Mouse (Mus musculus): ENCODE measurements at regions not wholly inside any gene's neighbourhood (a gene's known extent, or its start where the extent isn't known, plus 50 kb on each side); places are given as distances from the start of the nearest gene placed in this dataset.

DNA sequence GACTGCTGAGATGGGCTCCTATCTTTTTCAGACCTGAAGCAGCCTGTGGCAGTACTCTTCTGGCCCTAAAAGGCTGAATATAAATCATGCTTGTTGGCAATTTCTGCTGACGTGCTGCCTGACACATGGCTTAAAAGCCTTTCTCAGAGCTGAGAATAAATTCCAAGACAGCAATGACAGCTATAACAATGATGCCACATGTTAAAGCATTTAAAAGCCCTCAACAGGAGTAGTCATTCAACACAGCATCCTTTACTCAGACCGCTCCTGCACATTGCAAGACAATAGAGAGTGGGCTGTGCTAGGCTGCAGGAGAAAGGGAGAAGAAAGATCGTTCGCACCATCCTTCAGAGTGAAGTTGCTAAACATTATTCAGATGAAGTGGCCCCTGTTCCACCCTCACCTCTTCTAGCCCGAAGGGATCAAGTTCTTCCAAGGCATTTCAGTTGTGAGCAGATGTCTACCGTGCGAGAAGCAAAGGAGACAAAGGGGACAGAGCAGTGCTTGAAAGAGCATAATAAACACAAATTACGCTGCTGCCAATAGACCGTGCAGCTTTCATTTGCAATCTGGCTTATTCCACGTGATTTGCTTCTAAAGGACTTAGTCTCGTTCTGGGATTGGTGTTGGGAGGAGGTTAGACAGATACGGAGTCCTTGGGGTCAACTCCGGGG lies 275.1 kb upstream of the Acvr2a start:
- ATAC-seq (ENCODE audit: low FRiP score, low TSS enrichment) (no peak), DNase-seq (ENCODE audit: low spot score) (no peak)
- Histone ChIP-seq H3K27me3 (ENCODE audit: control insufficient read depth, insufficient read depth, low read length) (no peaks in the 10 kb centered on the region), H3K9ac (ENCODE audit: low read length) (no peak overlapping the region), H3K4me3 (ENCODE audit: low read depth, low read length) (no peak overlapping the region), H3K9me3 (ENCODE audit: control insufficient read depth, low read length) (no peaks in the 10 kb centered on the region), H3K4me2 (replicated peaks; ENCODE audit: low read depth) (no peak overlapping the region), H3K36me3 (ENCODE audit: control insufficient read depth, insufficient read depth, low read length) (no peaks in the 10 kb centered on the region), H3K27ac (replicated peaks) (no peak overlapping the region), H3K4me1 (replicated peaks; ENCODE audit: control insufficient read depth, insufficient read depth) (no peaks in the 10 kb centered on the region)
- WGBS, result 51% methylated on average over 13 of the region's 13 CpGs
- TF ChIP-seq EP300 (optimal IDR thresholded peaks at IDR 0.05), result no peak
- no peak for TF ChIP-seq CTCF (IDR thresholded peaks at IDR 0.05; ENCODE audit: low read depth)

- no peaks in the 10 kb centered on the region for H3K9me3 ChIP-seq (ENCODE audit: control insufficient read depth, low read length)
- TF ChIP-seq CTCF (IDR thresholded peaks at IDR 0.05; ENCODE audit: low read depth) (no peak), EP300 (optimal IDR thresholded peaks at IDR 0.05) (no peak)
- no peak overlapping the region for H3K9ac ChIP-seq (ENCODE audit: low read length)
- H3K4me2 ChIP-seq (replicated peaks; ENCODE audit: low read depth), result no peak overlapping the region
- H3K4me3 ChIP-seq (ENCODE audit: low read depth, low read length), result no peak overlapping the region
- no peaks in the 10 kb centered on the region for H3K36me3 ChIP-seq (ENCODE audit: control insufficient read depth, insufficient read depth, low read length)
- 79% methylated on average over 4 of the region's 4 CpGs for WGBS
- DNase-seq (ENCODE audit: low spot score) (no peak), ATAC-seq (ENCODE audit: low FRiP score, low TSS enrichment) (no peak)
- H3K4me1 ChIP-seq (replicated peaks; ENCODE audit: control insufficient read depth, insufficient read depth), result no peaks in the 10 kb centered on the region
- H3K27ac ChIP-seq (replicated peaks), result no peak overlapping the region
- no peaks in the 10 kb centered on the region for H3K27me3 ChIP-seq (ENCODE audit: control insufficient read depth, insufficient read depth, low read length)
Measured at GRCm38 (mm10) chr2:48539465-48540055, 274.3 kb upstream of the Acvr2a start.

- WGBS, result 45% methylated on average over 4 of the region's 4 CpGs
- H3K4me2 ChIP-seq (replicated peaks; ENCODE audit: low read depth), result no peak overlapping the region
- H3K4me3 ChIP-seq (ENCODE audit: low read depth, low read length), result no peak overlapping the region
- 0 out of 2 replicates have a peak overlapping the region, but pooled peaks have one; percentile 13 for H3K27ac ChIP-seq (replicated peaks)
- no peaks in the 10 kb centered on the region for H3K9me3 ChIP-seq (ENCODE audit: control insufficient read depth, low read length)
- no peaks in the 10 kb centered on the region for H3K27me3 ChIP-seq (ENCODE audit: control insufficient read depth, insufficient read depth, low read length)
- ATAC-seq (ENCODE audit: low FRiP score, low TSS enrichment) (peak; percentile 73), DNase-seq (ENCODE audit: low spot score) (no peak)
- no peaks in the 10 kb centered on the region for H3K36me3 ChIP-seq (ENCODE audit: control insufficient read depth, insufficient read depth, low read length)
- no peak for TF ChIP-seq EP300 (optimal IDR thresholded peaks at IDR 0.05)
- no peak for TF ChIP-seq CTCF (IDR thresholded peaks at IDR 0.05; ENCODE audit: low read depth)
- no peaks in the 10 kb centered on the region for H3K4me1 ChIP-seq (replicated peaks; ENCODE audit: control insufficient read depth, insufficient read depth)
- H3K9ac ChIP-seq (ENCODE audit: low read length), result no peak overlapping the region
Measured at GRCm38 (mm10) chr2:48544377-48544776, 269.5 kb upstream of the Acvr2a start.

DNA sequence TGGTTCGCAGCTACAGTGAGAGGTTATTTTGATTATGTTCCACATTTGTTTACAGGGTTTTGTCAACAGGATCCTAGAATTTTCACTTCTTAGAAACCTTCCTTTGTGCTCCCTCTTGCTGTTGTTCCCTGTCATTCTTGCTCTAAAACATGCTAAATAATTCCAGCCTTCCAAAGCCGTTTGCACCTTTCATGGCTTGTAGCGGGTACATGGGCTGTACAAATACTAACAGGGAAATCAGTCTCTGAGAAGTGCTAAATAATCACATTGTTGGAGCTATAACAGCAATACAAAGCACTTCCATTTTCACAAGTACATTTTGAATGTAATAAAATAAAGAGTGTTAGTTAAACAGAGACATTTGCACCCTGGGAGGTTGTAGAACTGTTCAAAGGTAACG lies 268.8 kb upstream of the Acvr2a start:
- TF ChIP-seq CTCF (IDR thresholded peaks at IDR 0.05; ENCODE audit: low read depth), result no peak
- Histone ChIP-seq H3K36me3 (ENCODE audit: control insufficient read depth, insufficient read depth, low read length) (no peaks in the 10 kb centered on the region), H3K9me3 (ENCODE audit: control insufficient read depth, low read length) (no peaks in the 10 kb centered on the region), H3K4me1 (replicated peaks; ENCODE audit: control insufficient read depth, insufficient read depth) (no peaks in the 10 kb centered on the region), H3K4me2 (replicated peaks; ENCODE audit: low read depth) (no peak overlapping the region), H3K4me3 (ENCODE audit: low read depth, low read length) (no peak overlapping the region), H3K27ac (replicated peaks) (no peak overlapping the region), H3K27me3 (ENCODE audit: control insufficient read depth, insufficient read depth, low read length) (no peaks in the 10 kb centered on the region), H3K9ac (ENCODE audit: low read length) (no peak overlapping the region)
- WGBS, result 78% methylated on average over 4 of the region's 4 CpGs
- ATAC-seq (ENCODE audit: low FRiP score, low TSS enrichment), result no peak
- DNase-seq (ENCODE audit: low spot score), result no peak

GRCm38 (mm10) chr2:48545679-48546078 lies 268.2 kb upstream of the Acvr2a start:
- Histone ChIP-seq H3K9ac (ENCODE audit: low read length) (no peak overlapping the region), H3K9me3 (ENCODE audit: control insufficient read depth, low read length) (no peaks in the 10 kb centered on the region), H3K4me3 (ENCODE audit: low read depth, low read length) (no peak overlapping the region), H3K27me3 (ENCODE audit: control insufficient read depth, insufficient read depth, low read length) (no peaks in the 10 kb centered on the region), H3K27ac (replicated peaks) (no peak overlapping the region), H3K4me2 (replicated peaks; ENCODE audit: low read depth) (no peak overlapping the region), H3K4me1 (replicated peaks; ENCODE audit: control insufficient read depth, insufficient read depth) (no peaks in the 10 kb centered on the region), H3K36me3 (ENCODE audit: control insufficient read depth, insufficient read depth, low read length) (no peaks in the 10 kb centered on the region)
- ATAC-seq (ENCODE audit: low FRiP score, low TSS enrichment) (no peak), DNase-seq (ENCODE audit: low spot score) (no peak)
- WGBS, result 75% methylated on average over 4 of the region's 4 CpGs
- TF ChIP-seq CTCF (IDR thresholded peaks at IDR 0.05; ENCODE audit: low read depth), result no peak
- TF ChIP-seq EP300 (optimal IDR thresholded peaks at IDR 0.05), result no peak

- Histone ChIP-seq H3K36me3 (ENCODE audit: control insufficient read depth, insufficient read depth, low read length) (no peaks in the 10 kb centered on the region), H3K9me3 (ENCODE audit: control insufficient read depth, low read length) (no peaks in the 10 kb centered on the region), H3K27ac (replicated peaks) (no peak overlapping the region), H3K4me1 (replicated peaks; ENCODE audit: control insufficient read depth, insufficient read depth) (no peaks in the 10 kb centered on the region), H3K4me3 (ENCODE audit: low read depth, low read length) (no peak overlapping the region), H3K4me2 (replicated peaks; ENCODE audit: low read depth) (no peak overlapping the region), H3K27me3 (ENCODE audit: control insufficient read depth, insufficient read depth, low read length) (no peaks in the 10 kb centered on the region), H3K9ac (ENCODE audit: low read length) (no peak overlapping the region)
- DNase-seq (ENCODE audit: low spot score) (no peak), ATAC-seq (ENCODE audit: low FRiP score, low TSS enrichment) (no peak)
- WGBS, result 89% methylated on average over 4 of the region's 4 CpGs
- no peak for TF ChIP-seq EP300 (optimal IDR thresholded peaks at IDR 0.05)
- TF ChIP-seq CTCF (IDR thresholded peaks at IDR 0.05; ENCODE audit: low read depth), result no peak
Measured at GRCm38 (mm10) chr2:48546194-48546593, 267.7 kb upstream of the Acvr2a start.
